7 mouse cellular contexts compared by ENCODE assay signal in genomic region chr19:12794056-12795044, GRCm38 (mm10). TPM values are rescaled to one million over a fixed set of nuclear protein-coding genes. Genes with fewer than 3 reads are reported as not detected.
DNase-seq lines count a peak whose midpoint lies in the region; ATAC-seq lines count a peak whose summit lies in the region.

No protein-coding gene starts in this region.

- H3K9me3 ChIP-seq in intestine, embryonic 15.5 days, result no peaks in the 10 kb centered on the region
- no peaks in the 10 kb centered on the region for H3K9me3 ChIP-seq in midbrain, embryonic 10.5 days (replicated peaks)

- H3K36me3 ChIP-seq in intestine, embryonic 15.5 days, result no peaks in the 10 kb centered on the region
- H3K36me3 ChIP-seq in midbrain, embryonic 10.5 days, result peaks cover 6% of the 10 kb centered on the region; the same call in 1 of the 2 replicates

- under 1% methylated on average over 39 of the region's 39 CpGs for WGBS in intestine, embryonic 15.5 days
- WGBS in midbrain, embryonic 10.5 days, result 2% methylated on average over 39 of the region's 39 CpGs

- peak overlapping the region; percentile 96 for H3K9ac ChIP-seq in intestine, embryonic 15.5 days

- H3K4me1 ChIP-seq in intestine, embryonic 15.5 days (replicated peaks), result 0 out of 2 replicates have a peak, but pooled peaks cover 3% of the 10 kb centered on the region
- H3K4me1 ChIP-seq in midbrain, embryonic 10.5 days, result peaks cover 37% of the 10 kb centered on the region

- peak; percentile 57 for ATAC-seq in intestine, embryonic 15.5 days

- intact Hi-C loops in left cerebral cortex, postnatal 25 days (cut with DNase I), result loop anchor here (1.0 to 5.0 kb wide), 4 partner anchors 72 to 782 kb away; partner anchors contain the start of genes Dtx4 and Gm4952

- peak overlapping the region; percentile 95 for H3K4me3 ChIP-seq in intestine, embryonic 15.5 days (replicated peaks)
- peak overlapping the region; percentile 87 for H3K4me3 ChIP-seq in midbrain, embryonic 10.5 days

- peak; percentile 95 to 98 for DNase-seq in adrenal gland, adult (ENCODE audit: inconsistent age in 2 of 2, low spot score in 1 of 2)
- DNase-seq in embryo, embryonic 10.5 days (ENCODE audit: low spot score), result peak; percentile 91
- peak; percentile 94 for DNase-seq in gastrocnemius, postnatal 25 days
- DNase-seq in left cerebral cortex, postnatal 25 days (ENCODE audit: low spot score in 2 of 2), result peak; percentile 94 to 95
- peak; percentile 88 for DNase-seq in midbrain, embryonic 10.5 days (ENCODE audit: low spot score)
- peak; percentile 93 for DNase-seq in right cerebral cortex, postnatal 4 days

- H3K27ac ChIP-seq in intestine, embryonic 15.5 days, result peak overlapping the region; percentile 99
- peak overlapping the region; percentile 99 for H3K27ac ChIP-seq in midbrain, embryonic 10.5 days (replicated peaks)

- peak overlapping the region; percentile 54 for H3K4me2 ChIP-seq in intestine, embryonic 15.5 days (replicated peaks)

- H3K27me3 ChIP-seq in intestine, embryonic 15.5 days (replicated peaks), result no peaks in the 10 kb centered on the region
- H3K27me3 ChIP-seq in midbrain, embryonic 10.5 days (ENCODE audit: low read depth, poor library complexity, severe bottlenecking), result no peaks in the 10 kb centered on the region

RNA-seq across cellular contexts. Expression of gene Zfp91, which starts 1.6 kb away (rescaled TPM):
- 10 to 100 TPM; 82.9 to 97.8 TPM for total RNA-seq in gastrocnemius, postnatal 25 days (2021)
- 14.0 and 15.4 TPM in 2 replicates for polyA plus RNA-seq in intestine, embryonic 15.5 days (2015; fragmentation: Nextera tagmentation; extraction: Ambion mirVana)
- 10 to 100 TPM; 94.5 to 98.0 TPM for total RNA-seq in left cerebral cortex, postnatal 25 days (2021)
- polyA plus RNA-seq in midbrain, embryonic 10.5 days (2016; fragmentation: Nextera tagmentation; extraction: Ambion mirVana), result 13.3 and 15.6 TPM in 2 replicates

RNA-seq across cellular contexts. Expression of gene Lpxn, which starts 1.6 kb away (rescaled TPM):
- total RNA-seq in gastrocnemius, postnatal 25 days (2021), result under 1 TPM; 0.36 to 0.38 TPM
- polyA plus RNA-seq in intestine, embryonic 15.5 days (2015; fragmentation: Nextera tagmentation; extraction: Ambion mirVana), result 2.3 and 3.0 TPM in 2 replicates
- total RNA-seq in left cerebral cortex, postnatal 25 days (2021), result 1 to 10 TPM; 1.4 to 2.0 TPM
- polyA plus RNA-seq in midbrain, embryonic 10.5 days (2016; fragmentation: Nextera tagmentation; extraction: Ambion mirVana), result 1.2 TPM in 2 replicates

RNA-seq across cellular contexts. Expression of gene Cntf, which starts 28.9 kb away (rescaled TPM):
- 1 to 10 TPM; 3.2 to 3.4 TPM for total RNA-seq in gastrocnemius, postnatal 25 days (2021)
- polyA plus RNA-seq in intestine, embryonic 15.5 days (2015; fragmentation: Nextera tagmentation; extraction: Ambion mirVana), result 0.82 and 1.4 TPM in 2 replicates
- total RNA-seq in left cerebral cortex, postnatal 25 days (2021), result 1 to 10 TPM; 2.6 to 3.6 TPM
- 1.5 and 2.0 TPM in 2 replicates for polyA plus RNA-seq in midbrain, embryonic 10.5 days (2016; fragmentation: Nextera tagmentation; extraction: Ambion mirVana)

RNA-seq across cellular contexts. Expression of gene Gm5244, which starts 52.1 kb away (rescaled TPM):
- not detected for total RNA-seq in gastrocnemius, postnatal 25 days (2021)
- polyA plus RNA-seq in intestine, embryonic 15.5 days (2015; fragmentation: Nextera tagmentation; extraction: Ambion mirVana), result not detected in 2 replicates
- total RNA-seq in left cerebral cortex, postnatal 25 days (2021), result not detected
- polyA plus RNA-seq in midbrain, embryonic 10.5 days (2016; fragmentation: Nextera tagmentation; extraction: Ambion mirVana), result not detected in 2 replicates

Comparison
In these comparisons a context has a peak if more than half of its experiments do, and no peak if none do; other contexts are left out.
1. Peak in every context shown above with its lines: DNase-seq, ATAC-seq, H3K4me3 ChIP-seq and H3K27ac ChIP-seq.